Mouse (Mus musculus) retina, postnatal 7 days (tissue): Measurements from ENCODE around the gene Smad1.
A peak's percentile ranks its signal among the peaks of the same experiment; 100 is the strongest.

ENCODE experiments used
- DNase-seq: peaks from one replicate; pipeline ENCODE4 v3.0.0-alpha.2; 2012; ENCODE audit warnings: low read depth, low spot score

Gene Smad1

GRCm38 (mm10) chr8:79360302-79360701 is 39.0 kb downstream of the Smad1 start:
- no peak for DNase-seq

DNA sequence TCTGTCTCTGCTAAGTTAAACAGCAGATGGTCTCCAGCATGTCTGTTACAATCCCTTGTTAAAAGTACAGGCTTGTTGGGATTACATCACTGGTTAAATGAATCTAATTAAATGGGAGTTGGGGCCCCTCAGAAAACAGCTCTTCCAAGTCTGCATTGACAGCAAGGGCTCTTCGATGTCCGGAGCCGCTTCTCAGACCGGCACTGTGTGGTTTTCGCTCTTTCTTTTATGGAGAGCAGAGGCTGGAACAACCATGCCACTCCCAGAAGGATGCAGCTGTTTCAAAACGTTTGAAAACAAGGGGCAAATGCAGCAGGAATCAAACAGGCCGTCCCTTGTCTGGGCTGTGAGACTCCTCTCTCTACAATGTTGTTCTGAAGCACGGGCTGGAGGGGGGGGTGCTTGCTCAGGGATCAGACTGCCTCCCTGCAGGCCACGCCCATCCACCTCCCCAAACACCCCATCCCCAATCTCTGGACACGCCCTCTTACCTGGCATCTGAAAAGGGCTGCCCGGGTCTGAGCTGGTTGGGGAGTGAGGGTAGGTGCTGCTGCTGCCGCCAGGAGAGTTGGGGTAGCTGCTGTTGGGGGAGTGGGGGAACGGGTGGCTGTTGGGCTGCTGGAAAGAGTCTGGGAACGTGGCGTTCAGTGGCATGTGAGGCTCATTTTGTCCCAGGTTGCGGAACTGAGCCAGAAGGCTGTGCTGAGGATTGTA is 43.4 kb downstream of the Smad1 start:
- DNase-seq, result peak; percentile 14

GRCm38 (mm10) chr8:79354009-79354408 is 45.3 kb downstream of the Smad1 start:
- no peak for DNase-seq

DNA sequence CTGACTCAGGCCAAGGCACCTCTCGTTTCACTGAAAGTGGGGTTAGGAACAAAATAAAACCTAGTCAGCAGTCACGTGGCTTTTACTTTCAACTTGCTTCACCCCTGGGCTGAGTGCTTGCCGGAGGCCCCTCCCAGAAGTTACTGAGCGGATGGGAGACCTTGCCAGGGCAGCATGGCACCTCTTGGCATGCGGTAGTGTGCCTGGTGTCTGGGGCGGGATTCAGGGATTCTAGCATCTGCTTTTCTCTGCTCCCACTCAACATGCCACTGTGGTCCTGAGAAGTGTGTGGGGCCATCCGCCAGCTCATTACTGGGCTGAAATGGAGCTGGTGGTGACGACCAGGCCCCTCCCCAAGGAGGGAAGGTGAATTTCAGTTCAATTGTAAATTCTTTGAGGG is 47.4 kb downstream of the Smad1 start:
- DNase-seq, result no peak

- DNase-seq, result no peak
These were observed 48.5 kb downstream of the Smad1 start for GRCm38 (mm10) chr8:79350805-79351204.

GRCm38 (mm10) chr8:79350094-79350593 is 49.2 kb downstream of the Smad1 start:
- no peak for DNase-seq

GRCm38 (mm10) chr8:79346414-79346813 is 52.9 kb downstream of the Smad1 start:
- no peak for DNase-seq

- no peak for DNase-seq
These were observed 53.5 kb downstream of the Smad1 start for GRCm38 (mm10) chr8:79345856-79346255.

- DNase-seq, result no peak
These were observed 58.1 kb downstream of the Smad1 start for GRCm38 (mm10) chr8:79341236-79341635.

DNA sequence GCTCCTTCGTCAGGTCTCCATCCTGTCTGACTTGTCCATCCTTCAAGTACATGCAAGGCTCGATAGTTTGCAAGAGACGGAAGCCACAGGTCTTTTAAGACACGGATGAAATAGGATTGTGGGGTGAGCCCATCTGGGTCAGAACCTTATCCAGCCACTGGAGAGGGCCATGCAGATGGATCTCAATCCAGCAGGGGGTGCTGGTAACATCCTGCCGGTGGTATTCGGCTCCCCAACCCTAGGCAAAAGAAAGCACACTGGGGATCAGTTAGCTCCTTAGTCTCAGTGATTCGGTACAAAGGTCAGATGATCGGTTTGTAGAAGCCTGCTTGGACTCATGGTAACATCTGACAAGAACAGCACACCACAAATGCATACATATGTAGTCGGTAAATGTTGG is 59.8 kb downstream of the Smad1 start:
- DNase-seq, result no peak

DNA sequence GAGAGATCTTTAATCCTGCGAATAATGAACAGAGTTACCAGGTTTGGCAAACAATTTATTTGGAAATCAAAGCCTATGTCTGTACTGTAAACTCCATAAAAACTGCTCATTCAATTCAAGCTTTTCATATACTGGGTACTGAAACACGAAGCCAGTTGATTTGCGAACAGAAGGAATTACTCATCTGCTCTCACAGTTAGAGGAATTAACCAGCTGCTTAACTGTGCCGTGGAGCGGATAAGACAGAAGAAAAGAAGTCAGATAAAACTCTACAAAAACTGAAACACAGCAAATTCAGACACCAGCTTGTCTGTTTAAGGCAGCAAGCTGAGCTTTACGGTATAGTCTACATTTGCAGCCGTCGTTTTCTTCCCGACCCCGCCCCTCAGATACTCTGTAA is 60.7 kb downstream of the Smad1 start:
- no peak for DNase-seq

DNA sequence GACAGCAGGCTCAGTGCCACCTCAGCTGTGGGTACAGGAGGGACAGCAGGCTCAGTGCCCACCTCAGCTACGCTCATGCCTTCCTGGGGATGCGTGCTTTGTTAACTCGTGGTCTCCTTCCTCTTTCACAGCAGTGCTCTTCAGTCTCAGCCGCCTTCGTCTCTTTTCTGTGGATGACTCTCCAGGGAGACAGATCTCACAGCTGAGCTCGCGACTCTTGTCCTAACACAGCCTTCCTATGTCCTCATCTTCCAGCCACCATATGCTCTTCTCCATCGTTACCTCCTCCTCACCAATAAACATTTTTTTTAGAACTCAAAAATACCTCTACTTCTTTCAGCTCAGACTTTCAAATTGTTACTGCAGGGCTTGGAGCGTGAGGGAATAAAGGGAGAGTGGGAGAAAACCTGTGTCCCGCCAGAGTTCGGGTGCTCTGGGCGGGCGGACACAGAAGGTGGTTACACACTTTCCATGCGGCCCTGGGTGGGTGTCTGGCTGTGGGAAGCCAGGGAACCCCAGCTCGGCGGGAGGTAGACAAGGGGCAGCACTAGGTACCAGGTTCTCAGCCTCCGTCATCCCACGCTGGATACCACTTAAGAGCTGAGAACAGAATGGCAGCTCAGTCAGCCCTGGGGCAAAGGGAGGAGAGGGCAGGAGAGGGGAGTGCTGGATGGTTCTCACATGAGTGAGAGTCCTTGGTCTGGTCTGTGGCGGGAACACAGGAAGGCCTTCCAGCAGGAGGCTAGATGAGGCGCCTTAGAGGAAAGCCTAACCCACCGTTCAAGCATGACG is 67.0 kb downstream of the Smad1 start:
- DNase-seq, result no peak

GRCm38 (mm10) chr8:79331571-79331970 is 67.7 kb downstream of the Smad1 start:
- DNase-seq, result no peak

DNA sequence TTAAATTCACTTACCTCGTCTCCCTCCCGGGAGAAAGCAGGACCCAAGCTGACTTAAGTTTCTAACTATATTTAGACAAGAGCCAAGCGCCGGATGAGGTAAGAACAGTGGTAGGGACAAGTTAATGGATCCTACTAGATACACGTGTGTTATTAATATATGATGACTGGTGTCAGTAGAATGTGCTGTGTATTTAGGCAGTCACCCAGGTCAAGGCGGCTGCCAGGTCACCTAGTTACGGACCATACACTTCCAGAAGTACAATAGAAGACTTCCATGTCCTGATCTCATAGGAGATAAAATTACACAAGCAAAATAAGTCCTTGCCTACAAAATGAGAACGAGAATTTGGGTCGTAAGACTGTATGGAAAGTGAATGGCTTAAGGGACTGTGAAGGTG is 68.3 kb downstream of the Smad1 start:
- no peak for DNase-seq

- no peak for DNase-seq
These were observed 69.6 kb downstream of the Smad1 start for GRCm38 (mm10) chr8:79329735-79330134.

- no peak for DNase-seq
These were observed 70.1 kb downstream of the Smad1 start for GRCm38 (mm10) chr8:79329182-79329581.

DNA sequence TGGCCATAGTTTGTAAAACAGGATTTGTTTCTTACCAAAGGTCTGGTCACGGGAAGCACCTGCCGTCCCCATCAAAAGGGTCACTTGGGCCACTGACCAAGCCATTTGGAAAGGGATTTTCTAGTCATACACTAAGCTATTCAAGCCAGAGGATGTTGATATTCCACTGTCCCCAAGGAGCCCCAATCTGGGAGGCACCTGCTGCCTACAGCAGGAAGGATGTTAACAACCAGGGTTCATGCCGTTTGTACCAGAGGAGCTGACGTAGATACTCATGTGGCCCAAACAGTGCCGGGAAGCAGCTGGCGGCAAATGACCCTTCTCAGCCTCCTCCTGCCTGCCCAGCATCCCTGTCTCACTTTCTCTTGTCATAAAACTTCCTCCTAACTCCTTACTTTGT is 73.8 kb downstream of the Smad1 start:
- DNase-seq, result no peak

GRCm38 (mm10) chr8:79324928-79325327 is 74.4 kb downstream of the Smad1 start:
- DNase-seq, result no peak

- DNase-seq, result no peak
These were observed 75.3 kb downstream of the Smad1 start for GRCm38 (mm10) chr8:79324036-79324435.

DNA sequence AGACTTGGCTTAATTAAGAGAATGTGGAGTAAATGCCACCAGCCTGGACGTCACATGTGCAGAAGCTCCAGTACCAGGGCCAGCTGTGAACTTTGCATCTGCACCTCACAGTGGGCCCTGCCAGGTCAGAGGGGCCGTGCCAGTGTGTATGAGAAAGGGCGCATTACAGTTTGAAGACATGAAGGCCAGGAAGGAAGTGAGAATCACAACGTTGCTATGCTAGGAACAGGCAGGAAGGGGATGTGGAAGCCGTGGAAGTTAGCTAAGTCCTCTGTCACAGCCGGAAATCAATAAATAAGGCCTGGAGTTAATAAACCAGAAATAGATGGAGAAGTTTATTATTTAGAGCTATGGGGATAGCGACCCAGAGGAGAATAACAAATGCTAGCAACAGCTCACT is 76.2 kb downstream of the Smad1 start:
- DNase-seq, result no peak

GRCm38 (mm10) chr8:79310801-79311200 is 88.5 kb downstream of the Smad1 start:
- DNase-seq, result no peak

DNA sequence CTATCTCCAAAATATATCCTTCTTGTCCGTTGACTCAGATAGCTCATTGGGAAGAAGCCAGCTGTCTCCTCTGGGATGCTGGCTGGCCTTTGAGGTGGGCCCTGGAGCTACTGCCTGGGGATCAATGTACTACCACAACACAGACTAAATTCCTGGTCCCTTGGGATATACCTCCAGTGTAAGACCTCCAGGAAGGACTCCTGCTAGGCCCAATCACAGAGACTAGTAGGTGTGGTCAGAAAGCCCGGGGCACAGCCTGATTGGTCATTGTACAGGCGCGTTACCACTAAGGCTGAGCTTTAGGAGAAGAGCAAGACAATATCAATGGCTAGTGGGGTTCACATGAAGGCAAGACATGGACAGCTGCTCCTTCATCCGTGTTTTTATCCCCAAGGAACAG is 93.4 kb downstream of the Smad1 start:
- DNase-seq, result no peak

DNA sequence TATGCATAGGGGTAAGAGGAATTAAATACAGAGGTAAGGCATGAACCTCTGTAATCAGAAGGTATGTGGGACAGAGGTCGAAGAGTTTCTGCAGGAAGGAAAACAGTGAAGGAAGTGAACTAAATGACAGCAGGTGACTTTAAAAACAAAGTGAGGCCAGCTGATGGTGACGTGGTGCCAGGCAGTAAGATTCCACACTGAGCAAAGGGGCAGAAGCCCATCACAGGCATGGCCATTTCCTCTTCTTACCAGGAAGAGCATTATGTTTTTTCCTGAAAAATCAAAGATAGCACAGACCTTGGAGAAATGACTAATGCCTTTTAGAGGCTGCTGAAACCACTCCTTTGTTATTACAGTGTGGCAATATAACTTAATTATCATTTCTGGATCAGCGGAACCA is 97.8 kb downstream of the Smad1 start:
- DNase-seq, result no peak
